Mouse (Mus musculus) retina, embryonic 14.5 days (tissue): Measurements from ENCODE around the gene Dcaf11.
A peak's percentile ranks its signal among the peaks of the same experiment; 100 is the strongest.

Source experiments
- DNase-seq: peaks from one replicate; pipeline ENCODE4 v3.0.0-alpha.2; 2015; ENCODE audit warnings: low spot score

Dcaf11 gene

DNA sequence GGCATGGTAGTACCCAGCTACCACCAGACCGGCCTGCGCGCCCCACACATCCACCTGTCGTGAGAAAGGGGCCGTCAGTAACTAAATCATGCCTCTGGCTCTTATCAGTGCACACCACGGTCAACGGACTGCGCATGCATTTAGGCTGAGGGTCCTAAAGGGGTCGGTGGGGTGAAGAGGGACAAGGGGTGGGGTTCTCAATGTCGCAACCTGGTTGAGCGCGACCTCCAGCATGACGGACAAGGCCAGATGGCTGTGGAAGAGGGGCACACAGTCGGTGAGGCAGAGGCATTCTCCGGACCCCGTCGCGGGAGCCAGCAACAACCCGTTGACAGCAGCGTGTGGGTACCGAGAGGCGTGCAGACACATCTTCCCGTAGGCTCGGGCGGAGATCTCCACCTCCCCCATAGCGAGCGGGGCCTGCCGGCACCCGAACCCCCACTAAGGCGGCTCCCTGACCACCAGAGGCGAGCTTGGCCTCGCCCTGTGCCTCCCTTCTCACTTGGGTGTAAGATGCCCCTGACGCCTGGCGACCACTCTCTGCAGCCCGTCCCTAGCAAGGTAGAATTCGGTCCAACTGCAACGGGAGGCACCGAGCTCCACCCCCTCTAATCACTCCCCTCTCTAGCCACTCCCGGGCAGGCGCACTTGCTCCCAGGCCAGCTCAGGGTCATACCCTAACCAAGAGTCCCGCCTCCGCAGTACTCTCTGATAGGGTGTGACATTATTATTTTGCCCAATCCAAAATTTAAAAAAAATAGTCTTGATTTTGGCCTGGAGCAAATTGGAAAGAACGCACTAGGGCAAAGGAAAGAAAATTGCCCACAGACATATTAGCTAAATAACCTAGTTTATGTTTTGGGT lies 25.1 kb downstream of the Dcaf11 start, which contains the start of gene Emc9:
TSS of gene Emc9 (minus strand) at position 601 of the 864 bp plus-strand sequence.
- DNase-seq: peak; percentile 58

DNA sequence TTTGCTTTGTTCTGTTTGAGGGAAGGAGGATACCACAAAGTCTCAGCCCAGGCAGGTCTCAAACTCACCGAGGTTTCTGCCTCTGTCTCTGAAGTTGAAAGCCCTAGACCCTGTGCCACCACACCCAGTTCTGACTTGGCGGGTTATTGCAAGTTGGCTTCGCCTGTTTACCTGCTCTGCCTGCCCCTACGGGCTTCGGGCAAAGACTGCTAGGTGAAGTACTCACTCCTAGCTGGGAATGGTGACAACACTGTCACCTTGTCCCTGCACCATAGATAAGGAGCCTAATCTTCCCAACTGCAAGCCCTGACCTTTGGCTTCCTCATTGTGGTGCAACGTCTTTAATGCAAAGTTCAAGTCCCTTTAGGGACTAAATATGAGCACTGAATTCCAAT lies 25.8 kb downstream of the Dcaf11 start:
- no peak for DNase-seq

DNA sequence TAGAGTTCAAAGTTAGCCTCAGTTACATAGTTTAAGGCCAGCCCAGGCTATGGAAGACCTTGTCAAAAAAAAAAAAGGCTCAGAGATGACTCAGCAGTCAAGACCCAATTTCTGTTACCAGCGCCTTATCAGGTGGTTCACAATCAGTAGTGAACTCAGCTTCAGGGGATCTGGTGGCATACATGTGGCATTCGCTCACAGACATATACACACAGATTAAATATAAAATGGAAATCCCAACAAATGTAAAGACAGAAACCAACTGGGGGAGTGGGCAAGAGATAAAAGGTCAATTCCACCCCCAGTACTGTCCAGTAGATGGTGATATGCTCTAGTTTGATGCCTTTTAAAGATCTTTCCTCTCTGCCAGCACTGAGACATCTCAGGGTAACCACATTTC lies 26.3 kb downstream of the Dcaf11 start:
- DNase-seq: no peak

GRCm38 (mm10) chr14:55589271-55589670 lies 29.5 kb downstream of the Dcaf11 start:
- no peak for DNase-seq

DNA sequence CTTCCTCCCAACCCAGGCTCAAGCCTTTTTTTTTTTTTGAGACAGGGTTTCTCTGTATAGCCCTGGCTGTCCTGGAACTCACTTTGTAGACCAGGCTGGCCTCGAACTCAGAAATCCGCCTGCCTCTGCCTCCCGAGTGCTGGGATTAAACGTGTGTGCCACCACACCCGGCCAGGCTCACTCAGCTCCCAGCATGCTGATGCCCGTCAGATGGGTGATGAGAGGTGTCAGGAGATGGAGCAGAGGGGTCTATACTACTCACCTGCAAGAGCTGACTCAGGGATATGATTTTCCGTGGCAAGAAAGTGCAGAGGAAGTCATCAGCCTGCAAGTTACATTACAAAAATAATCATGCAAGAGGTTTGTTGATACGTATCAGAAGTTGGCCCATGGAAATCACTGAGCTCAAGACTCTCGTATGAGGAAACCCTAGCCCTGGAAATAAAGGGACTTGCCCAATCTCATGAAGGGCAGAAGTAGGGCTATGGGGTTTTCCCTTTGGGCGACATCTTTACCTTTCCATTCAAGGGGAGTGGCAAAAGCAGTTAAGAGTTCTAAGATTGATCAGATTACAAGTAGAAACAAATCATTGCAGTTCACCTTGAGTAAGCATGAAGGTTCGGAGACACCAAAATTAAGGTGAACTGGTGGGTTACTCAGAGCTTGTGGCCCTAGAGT lies 30.1 kb downstream of the Dcaf11 start:
- DNase-seq: no peak

GRCm38 (mm10) chr14:55590748-55591330 lies 31.0 kb downstream of the Dcaf11 start, which contains the start of gene Psme2:
Gene Psme2, minus strand, starts transcription at chr14:55591113.
- DNase-seq: peak; percentile 93

DNA sequence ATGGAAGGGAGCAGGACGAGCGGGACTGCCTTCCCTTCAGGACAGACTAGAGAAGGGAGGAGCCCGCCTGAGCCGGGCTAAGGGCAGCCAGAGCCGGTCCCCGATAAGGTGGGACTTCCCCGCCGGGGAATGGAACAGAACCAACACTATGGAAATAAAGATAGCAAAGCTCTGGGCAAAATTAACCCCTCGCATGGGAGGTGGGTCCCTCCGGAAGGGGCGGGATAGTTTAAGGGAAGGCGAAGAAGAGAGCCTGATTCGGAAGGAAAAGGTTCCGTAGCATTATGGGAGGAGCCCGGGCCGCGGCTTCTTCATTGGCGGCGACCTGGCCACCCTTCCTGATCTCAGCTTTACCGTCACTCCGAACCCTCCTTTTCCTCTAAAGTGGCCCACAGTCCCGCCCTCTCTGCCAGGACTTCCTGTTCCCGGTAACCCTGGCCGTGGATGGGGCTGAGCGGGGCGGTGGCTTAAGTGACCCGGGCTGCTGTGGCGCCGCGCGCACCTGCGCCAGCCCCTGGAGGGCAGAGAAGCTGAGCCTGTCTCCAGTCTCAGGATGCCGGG lies 31.6 kb downstream of the Dcaf11 start, which contains the start of gene Rnf31:
TSS of gene Rnf31 (plus strand) at position 378 of the 561 bp plus-strand sequence.
- DNase-seq: peak; percentile 94

GRCm38 (mm10) chr14:55592226-55592625 lies 32.4 kb downstream of the Dcaf11 start:
- no peak for DNase-seq

- no peak for DNase-seq
Measured at GRCm38 (mm10) chr14:55596036-55596690, 36.4 kb downstream of the Dcaf11 start.

- DNase-seq: no peak
Measured at GRCm38 (mm10) chr14:55598521-55599390, 39.0 kb downstream of the Dcaf11 start.

GRCm38 (mm10) chr14:55603271-55603632 lies 43.4 kb downstream of the Dcaf11 start, which contains the start of gene Irf9:
Gene Irf9, plus strand, starts transcription at chr14:55603571.
- DNase-seq: no peak

- peak; percentile 90 for DNase-seq
Measured at GRCm38 (mm10) chr14:55603633-55604576, 44.1 kb downstream of the Dcaf11 start.

GRCm38 (mm10) chr14:55604823-55605222 lies 45.0 kb downstream of the Dcaf11 start:
- DNase-seq: no peak

GRCm38 (mm10) chr14:55605743-55606459 lies 46.1 kb downstream of the Dcaf11 start:
- no peak for DNase-seq

DNA sequence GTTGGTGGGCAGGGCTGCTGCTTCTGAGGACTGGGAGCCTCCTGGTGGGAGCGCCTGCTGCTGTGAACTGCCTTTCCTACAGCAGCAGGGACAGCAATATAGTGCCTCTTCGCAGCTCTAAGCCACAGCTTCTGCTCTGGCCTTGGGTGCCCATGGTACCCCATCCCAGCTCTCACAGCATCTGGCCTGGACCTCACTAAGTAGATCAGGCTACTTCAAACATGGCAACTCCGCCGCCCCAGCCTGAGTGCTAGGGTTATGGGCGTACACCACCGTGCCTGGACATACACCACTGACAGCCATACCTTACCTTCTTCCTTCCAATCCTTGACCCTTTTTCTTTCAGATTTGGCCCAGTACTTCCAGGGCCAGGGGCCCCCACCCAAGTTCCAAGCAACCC lies 48.5 kb downstream of the Dcaf11 start:
- no peak for DNase-seq

- no peak for DNase-seq
Measured at GRCm38 (mm10) chr14:55613346-55613745, 53.5 kb downstream of the Dcaf11 start.

- no peak for DNase-seq
Measured at GRCm38 (mm10) chr14:55614565-55615178, 54.9 kb downstream of the Dcaf11 start.

DNA sequence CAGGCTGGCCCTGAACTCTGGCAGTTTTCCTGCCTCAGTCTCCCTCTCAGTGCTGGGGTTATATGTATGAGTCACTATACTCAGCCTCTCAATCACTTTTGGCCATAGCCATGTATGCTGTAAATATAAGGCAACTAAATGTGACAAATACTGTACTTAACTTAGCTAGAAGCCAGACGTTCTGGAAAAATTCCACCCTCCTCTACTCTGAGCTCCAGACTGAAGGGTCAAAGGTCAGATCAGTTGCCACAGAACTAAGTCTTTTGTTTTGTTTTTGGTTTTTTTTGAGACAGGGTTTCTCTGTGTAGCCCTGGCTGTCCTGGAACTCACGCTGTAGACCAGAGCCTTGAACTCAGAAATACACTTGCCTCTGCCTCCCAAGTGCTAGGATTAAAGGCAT lies 56.1 kb downstream of the Dcaf11 start:
- no peak for DNase-seq

GRCm38 (mm10) chr14:55616844-55617243 lies 57.0 kb downstream of the Dcaf11 start:
- no peak for DNase-seq
